Mouse (Mus musculus) spleen, adult 2 months (tissue): ENCODE results near the gene Snrpd3.

Experiments used
- CTCF ChIP-seq: fragments of 200-500 bp; IDR thresholded peaks from 2 replicates; pipeline ENCODE4 v1.5.1; 2011; ENCODE audit warnings: mild to moderate bottlenecking, inconsistent platforms; ENCODE audit not compliant: insufficient read depth, insufficient read length, insufficient replicate concordance; ENCODE audit errors: extremely low read depth
- POLR2A ChIP-seq: fragments of 200-500 bp; IDR thresholded peaks from 2 replicates; pipeline ENCODE4 v1.6.1; 2011; ENCODE audit warnings: low read depth, low read length, inconsistent platforms

- TF ChIP-seq CTCF: no peak
- no peak for TF ChIP-seq POLR2A
Observed at GRCm38 (mm10) chr10:75501641-75502040, 15.7 kb upstream of the Snrpd3 start.
